Mouse (Mus musculus) ES-E14 (cell line): ENCODE results near the gene Ss18l1. TPM values are rescaled to one million over a fixed set of nuclear protein-coding genes. Genes with fewer than 3 reads are reported as not detected.

Source experiments
- DNase-seq: peaks from one replicate; pipeline ENCODE4 v3.0.0-alpha.2; 2013; ENCODE audit warnings: low read depth, low spot score
- H3K27ac ChIP-seq: 2 replicates; pipeline ENCODE4 v1.5.1; 2012; ENCODE audit warnings: low read depth, mild to moderate bottlenecking, low read length, moderate library complexity, mixed read lengths; ENCODE audit not compliant: poor library complexity, insufficient read depth, severe bottlenecking
- H3K36me3 ChIP-seq: 2 replicates; pipeline ENCODE4 v1.6.1; 2012; ENCODE audit warnings: mild to moderate bottlenecking, low read length, moderate library complexity, mixed read lengths; ENCODE audit not compliant: control insufficient read depth, poor library complexity, insufficient read depth, severe bottlenecking
- H3K4me1 ChIP-seq, 2 experiments: fragments of 150-350 bp in 1 of 2; sonication (generic) in 1 of 2; 2 replicates each; pipeline ENCODE4 v1.6.1; 2012; ENCODE audit warnings: low read length in 2 of 2, mild to moderate bottlenecking in 1 of 2, mixed read lengths in 1 of 2; ENCODE audit not compliant: control insufficient read depth in 2 of 2, insufficient read depth in 2 of 2, poor library complexity in 1 of 2
- H3K4me3 ChIP-seq, 2 experiments: fragments of 150-350 bp in 1 of 2; sonication (generic) in 1 of 2; 2 replicates each; pipeline ENCODE4 v1.5.1; 2012; ENCODE audit warnings: low read length in 2 of 2, low read depth in 1 of 2, mild to moderate bottlenecking in 1 of 2, mixed read lengths in 1 of 2; ENCODE audit not compliant: insufficient read depth in 1 of 2, poor library complexity in 1 of 2, severe bottlenecking in 1 of 2
- H3K9ac ChIP-seq: 2 replicates; pipeline ENCODE4 v1.6.1; 2012; ENCODE audit warnings: low read depth, mild to moderate bottlenecking, low read length, mixed read lengths; ENCODE audit not compliant: poor library complexity, insufficient read depth, severe bottlenecking
- H3K9me3 ChIP-seq: fragments of 150-350 bp; sonication (generic); 2 replicates; pipeline ENCODE4 v1.6.1; 2012; ENCODE audit warnings: low read depth, mild to moderate bottlenecking, low read length; ENCODE audit not compliant: control insufficient read depth, insufficient read depth
- CHD2 ChIP-seq: IDR thresholded peaks from 2 replicates; pipeline ENCODE4 v1.6.1; 2014; ENCODE audit warnings: mild to moderate bottlenecking, low read depth, low read length, inconsistent platforms
- HCFC1 ChIP-seq: IDR thresholded peaks from 2 replicates; pipeline ENCODE4 v1.6.1; 2012; ENCODE audit warnings: low read length, inconsistent platforms, borderline replicate concordance; ENCODE audit not compliant: insufficient read depth
- MAFK ChIP-seq: IDR thresholded peaks from 2 replicates; pipeline ENCODE4 v1.6.1; 2014; ENCODE audit warnings: mild to moderate bottlenecking, low read depth, low read length, inconsistent platforms; ENCODE audit not compliant: insufficient read depth
- ZC3H11A ChIP-seq: IDR thresholded peaks from 2 replicates; pipeline ENCODE4 v1.6.1; 2012; ENCODE audit warnings: low read depth, mild to moderate bottlenecking, inconsistent platforms, low read length, borderline replicate concordance
- ZNF384 ChIP-seq: IDR thresholded peaks from 2 replicates; pipeline ENCODE4 v1.6.1; 2012; ENCODE audit warnings: low read depth, low read length, inconsistent platforms
- in situ Hi-C, 2 experiments: fragments of 600-800 bp; cut with MboI; formaldehyde crosslinking; loops; one replicate each; pipeline ENCODE4 v1.15.1; 2025; ENCODE audit warnings: low sequenced_read_pairs in 2 of 2, inconsistent platforms in 1 of 2; ENCODE audit not compliant: unreplicated experiment in 2 of 2
- total RNA-seq: library from RNA; depleted of rRNA; stranded (reverse); fragments of 300-350 nt; gene quantifications from 2 replicates; pipeline ENCODE4 v1.2.3, GENCODE M21; 2012

Gene Ss18l1
- total RNA-seq, 1 experiment: 4.9 TPM

DNA sequence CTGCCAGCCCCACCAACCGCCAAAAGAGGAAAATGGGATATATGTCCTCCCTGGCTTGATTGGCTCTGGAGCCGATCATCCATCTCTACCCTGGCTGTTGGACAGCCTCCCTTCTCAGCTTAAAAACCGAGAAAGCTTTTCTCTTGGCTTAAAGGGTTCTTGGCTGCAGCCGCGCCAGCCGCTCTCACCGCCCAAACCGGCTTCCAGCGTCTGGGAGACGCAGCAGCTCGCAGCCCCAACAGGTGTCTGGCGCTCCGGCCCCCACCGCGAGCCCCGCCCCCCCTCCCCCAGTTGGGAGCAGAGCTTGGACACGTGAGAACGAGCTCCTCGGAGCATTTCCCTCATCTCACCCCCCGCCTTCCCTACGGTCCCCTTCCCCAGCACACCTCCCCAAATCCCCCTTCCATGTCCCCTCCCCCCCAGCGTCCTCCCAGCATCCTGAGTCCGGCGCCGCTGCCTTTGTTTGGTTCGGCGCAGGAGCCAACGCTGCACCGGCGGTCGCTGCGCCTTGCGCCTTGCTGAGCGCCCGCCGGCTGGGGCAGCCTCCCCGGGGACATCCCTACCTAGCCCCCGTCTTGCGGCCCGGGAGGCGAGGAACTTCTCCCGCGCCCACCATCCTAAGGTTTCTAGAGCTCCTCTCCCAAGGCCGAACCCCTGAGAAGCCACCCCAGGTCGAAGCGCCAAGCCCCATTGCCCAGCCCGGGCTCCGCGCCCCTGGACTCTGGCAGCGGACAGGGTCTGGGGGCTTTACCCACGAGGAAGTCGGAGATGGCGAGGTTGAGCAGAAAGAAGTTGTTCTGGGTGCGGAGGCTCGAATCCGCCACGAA lies 61.1 kb downstream of the Ss18l1 start:
- no peaks in the 10 kb centered on the region for H3K9me3 ChIP-seq
- H3K4me1 ChIP-seq: peaks cover 4 to 29% of the 10 kb centered on the region in 2 experiments; a peak in 2 of 4 replicates
- in situ Hi-C loops: no loop called here
- TF ChIP-seq ZNF384 (no peak), ZC3H11A (no peak), CHD2 (no peak), HCFC1 (no peak), MAFK (no peak)
- DNase-seq: no peak
- peak overlapping the region; percentile 45 for H3K9ac ChIP-seq
- H3K4me3 ChIP-seq: peak overlapping the region; percentile 70 to 81
- no peaks in the 10 kb centered on the region for H3K36me3 ChIP-seq
- H3K27ac ChIP-seq: no peak overlapping the region

GRCm38 (mm10) chr2:180103978-180104658 lies 61.8 kb downstream of the Ss18l1 start, which contains the start of gene Hrh3:
TSS of gene Hrh3 (minus strand) at chr2:180104488.
- Histone ChIP-seq H3K36me3 (no peaks in the 10 kb centered on the region), H3K27ac (no peak within 1 kb of the TSS), H3K4me1 (peaks cover 4 to 25% of the 10 kb centered on the region in 2 experiments; a peak in 2 of 4 replicates), H3K9me3 (no peaks in the 10 kb centered on the region), H3K4me3 (peak within 1 kb of the TSS; percentile 70 to 81), H3K9ac (peak within 1 kb of the TSS; percentile 45)
- in situ Hi-C loops: no loop called here
- DNase-seq: no peak
- no peak for TF ChIP-seq ZC3H11A

- no peak overlapping the region for H3K9ac ChIP-seq
- H3K4me1 ChIP-seq: peaks cover 2 to 18% of the 10 kb centered on the region in 2 experiments; a peak in 2 of 4 replicates
- H3K27ac ChIP-seq: no peak overlapping the region
- TF ChIP-seq CHD2: no peak
- no peak for TF ChIP-seq ZC3H11A
- no peak for TF ChIP-seq HCFC1
- no peak for TF ChIP-seq MAFK
- no peak for TF ChIP-seq ZNF384
- peak overlapping the region; percentile 38 to 39; a peak in 2 of 4 replicates for H3K4me3 ChIP-seq
- in situ Hi-C loops: no loop called here
- no peaks in the 10 kb centered on the region for H3K36me3 ChIP-seq
- H3K9me3 ChIP-seq: no peaks in the 10 kb centered on the region
- no peak for DNase-seq
Observed at GRCm38 (mm10) chr2:180104659-180105377, 62.5 kb downstream of the Ss18l1 start.

DNA sequence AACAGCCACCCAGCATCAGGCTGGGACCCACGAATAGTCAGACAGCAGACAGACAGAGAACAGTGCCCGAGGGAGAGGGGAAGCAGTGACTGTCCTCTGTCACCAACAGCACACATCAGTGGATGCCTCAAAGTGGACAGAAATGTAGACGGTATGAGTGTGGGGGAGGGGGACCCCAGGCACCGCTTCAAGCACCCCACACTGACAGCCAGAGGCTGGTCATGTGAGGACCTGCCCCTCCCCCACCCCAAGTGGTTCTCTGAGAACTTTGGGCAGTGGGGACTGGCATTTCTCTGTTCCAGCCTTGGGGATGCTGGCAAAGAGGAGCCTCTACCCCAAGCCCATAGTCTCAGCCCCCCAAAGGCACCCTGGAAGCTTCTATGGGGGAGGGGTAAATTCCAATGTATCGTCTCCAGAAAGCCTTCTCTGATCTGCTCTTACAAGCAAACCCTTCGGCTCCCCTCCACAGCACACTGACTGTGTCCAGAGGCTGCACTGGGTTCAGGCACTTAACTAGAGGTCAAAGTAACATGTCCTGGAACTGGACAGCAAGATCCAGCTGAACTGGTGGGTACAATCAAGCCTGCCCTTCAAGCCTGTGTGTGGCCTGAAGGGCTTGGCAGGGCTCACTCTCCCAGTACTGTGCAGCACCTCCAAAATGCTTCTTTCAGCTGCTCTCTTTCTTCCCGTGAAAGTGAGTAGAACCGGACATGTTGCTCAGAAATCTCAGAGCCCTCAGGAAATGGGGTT lies 63.3 kb downstream of the Ss18l1 start:
- TF ChIP-seq MAFK: no peak
- TF ChIP-seq HCFC1: no peak
- no peak for TF ChIP-seq CHD2
- TF ChIP-seq ZNF384: no peak
- TF ChIP-seq ZC3H11A: no peak
- Histone ChIP-seq H3K4me3 (no peak overlapping the region), H3K9me3 (no peaks in the 10 kb centered on the region), H3K4me1 (peaks cover 2 to 13% of the 10 kb centered on the region in 2 experiments; a peak in 2 of 4 replicates), H3K36me3 (no peaks in the 10 kb centered on the region), H3K9ac (no peak overlapping the region), H3K27ac (no peak overlapping the region)
- in situ Hi-C loops: no loop called here
- no peak for DNase-seq
